29 mouse cellular contexts compared by ENCODE assay signal in the genomic region with DNA sequence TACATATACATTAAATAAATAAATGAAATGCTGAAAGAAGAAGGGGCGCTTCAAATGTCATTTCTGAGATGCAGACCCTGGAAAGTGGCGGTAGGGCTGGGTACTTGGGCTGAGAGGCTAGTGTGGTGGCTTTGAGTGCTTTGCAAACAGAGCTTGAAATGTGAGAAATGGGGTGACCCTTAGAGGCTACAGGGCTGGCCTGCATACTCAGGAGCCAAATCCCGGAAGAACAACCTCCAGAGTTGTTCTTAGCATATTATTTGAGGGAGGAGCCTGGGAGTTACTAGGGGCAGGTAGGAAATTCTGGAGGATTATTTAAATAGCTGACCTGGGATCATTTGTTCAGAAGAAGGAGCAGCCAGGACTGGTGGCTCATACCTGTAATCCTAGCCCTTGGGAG. TPM values are rescaled to one million over a fixed set of nuclear protein-coding genes. Genes with fewer than 3 reads are reported as not detected.
DNase-seq lines count a peak whose midpoint lies in the region; ATAC-seq and TF ChIP-seq lines count a peak whose summit lies in the region.
"Had no signal": no experiment of that assay in that cellular context is flagged by ENCODE, and none has a peak within 500 bp of the region (broad histone marks: within the 10 kb centered on the region; RNA-seq: fewer than 3 reads in every experiment).

No protein-coding gene starts in this region.

- ATAC-seq in lung, embryonic 14.5 days (ENCODE audit: insufficient read depth) = peak; percentile 73; the same call in 1 of the 2 replicates
- no peak for ATAC-seq in hindbrain, embryonic 14.5 days (ENCODE audit: low FRiP score)
- ATAC-seq: forebrain, embryonic 15.5 days; Patski had no signal

- H3K27ac ChIP-seq in gastrocnemius, adult 2 months = peak overlapping the region; percentile 17; the same call in 1 of the 2 replicates
- no peak overlapping the region for H3K27ac ChIP-seq in lung, embryonic 14.5 days (ENCODE audit: low read depth)
- H3K27ac ChIP-seq in hindbrain, embryonic 14.5 days = no peak overlapping the region
- H3K27ac ChIP-seq: embryonic facial prominence, embryonic 12.5 days; forebrain, embryonic 12.5 days; forebrain, embryonic 15.5 days; heart, embryonic 15.5 days; hindbrain, embryonic 15.5 days had no signal

- H3K9me3 ChIP-seq in lung, embryonic 14.5 days (ENCODE audit: low read depth, low read length) = no peaks in the 10 kb centered on the region
- no peaks in the 10 kb centered on the region for H3K9me3 ChIP-seq in hindbrain, embryonic 14.5 days (ENCODE audit: control insufficient read depth, low read length)
- H3K9me3 ChIP-seq: embryonic facial prominence, embryonic 12.5 days; forebrain, embryonic 12.5 days; forebrain, embryonic 15.5 days; G1E; heart, embryonic 12.5 days; heart, embryonic 15.5 days; hindbrain, embryonic 15.5 days had no signal

- intact Hi-C loops in gastrocnemius, adult 2 months (cut with DNase I) = loop anchor here (5.0 to 10.0 kb wide), 3 partner anchors 43 to 268 kb away; partner anchors contain the start of genes Foxp3 and Ppp1r3f
- intact Hi-C loops in left cerebral cortex, postnatal 25 days (cut with DNase I) = no loop called here

- no peaks in the 10 kb centered on the region for H3K36me3 ChIP-seq in lung, embryonic 14.5 days (ENCODE audit: insufficient read depth)
- H3K36me3 ChIP-seq in hindbrain, embryonic 14.5 days (replicated peaks; ENCODE audit: control insufficient read depth, insufficient read depth) = no peaks in the 10 kb centered on the region
- H3K36me3 ChIP-seq: embryonic facial prominence, embryonic 12.5 days; forebrain, embryonic 12.5 days; forebrain, embryonic 15.5 days; G1E; heart, embryonic 12.5 days; heart, embryonic 15.5 days; hindbrain, embryonic 15.5 days had no signal

- H3K4me2 ChIP-seq in lung, embryonic 14.5 days = no peak overlapping the region
- no peak overlapping the region for H3K4me2 ChIP-seq in hindbrain, embryonic 14.5 days (replicated peaks)
- H3K4me2 ChIP-seq: embryonic facial prominence, embryonic 12.5 days; forebrain, embryonic 12.5 days; forebrain, embryonic 15.5 days; heart, embryonic 12.5 days; heart, embryonic 15.5 days; hindbrain, embryonic 15.5 days had no signal

- H3K4me3 ChIP-seq in gastrocnemius, adult 2 months = no peak overlapping the region
- no peak overlapping the region for H3K4me3 ChIP-seq in lung, embryonic 14.5 days (ENCODE audit: low read depth, low read length)
- no peak overlapping the region for H3K4me3 ChIP-seq in hindbrain, embryonic 14.5 days (replicated peaks; ENCODE audit: low read length)
- H3K4me3 ChIP-seq: embryonic facial prominence, embryonic 12.5 days; erythroblast, embryonic 14.5 days; forebrain, embryonic 12.5 days; forebrain, embryonic 15.5 days; heart, embryonic 12.5 days; heart, embryonic 15.5 days; hindbrain, embryonic 15.5 days had no signal

- no peak overlapping the region for H3K9ac ChIP-seq in lung, embryonic 14.5 days
- H3K9ac ChIP-seq in hindbrain, embryonic 14.5 days = no peak overlapping the region
- H3K9ac ChIP-seq: embryonic facial prominence, embryonic 12.5 days; forebrain, embryonic 12.5 days; forebrain, embryonic 15.5 days; heart, embryonic 12.5 days; heart, embryonic 15.5 days; hindbrain, embryonic 15.5 days had no signal

- DNase-seq in gastrocnemius, adult 2 months = no peak
- no peak for DNase-seq in gastrocnemius, postnatal 25 days
- DNase-seq in lung, embryonic 14.5 days = peak; percentile 26
- DNase-seq in lung, postnatal 14 days = no peak
- peak; percentile 10 for DNase-seq in lung, postnatal 10 days
- DNase-seq in left cerebral cortex, postnatal 25 days (ENCODE audit: low spot score in 2 of 2) = no peak
- no peak for DNase-seq in hindbrain, embryonic 14.5 days (ENCODE audit: low spot score)
- DNase-seq: adrenal gland, postnatal 10 days; adrenal gland, postnatal 36 days; B cell, adult 2 months; cerebellum, adult 18-20 months; cerebellum, adult 9-10 months; cerebellum, postnatal 14 days; gastrocnemius, postnatal 10 days; heart, adult 18-20 months; heart, postnatal 10 days; heart, postnatal 36 days had no signal

- WGBS in lung, embryonic 14.5 days = 45% methylated on average over 3 of the region's 3 CpGs
- 66% methylated on average over 3 of the region's 3 CpGs for WGBS in hindbrain, embryonic 14.5 days

- H3K27me3 ChIP-seq in lung, embryonic 14.5 days (ENCODE audit: insufficient read depth, low read length) = no peaks in the 10 kb centered on the region
- no peaks in the 10 kb centered on the region for H3K27me3 ChIP-seq in hindbrain, embryonic 14.5 days (ENCODE audit: control insufficient read depth, insufficient read depth, low read length)
- H3K27me3 ChIP-seq: CH12.LX; embryonic facial prominence, embryonic 12.5 days; forebrain, embryonic 12.5 days; forebrain, embryonic 15.5 days; heart, embryonic 15.5 days; hindbrain, embryonic 15.5 days had no signal

- no peaks in the 10 kb centered on the region for H3K4me1 ChIP-seq in lung, embryonic 14.5 days (ENCODE audit: insufficient read depth)
- H3K4me1 ChIP-seq in hindbrain, embryonic 14.5 days (replicated peaks; ENCODE audit: control insufficient read depth, insufficient read depth, low read length) = no peaks in the 10 kb centered on the region
- H3K4me1 ChIP-seq: embryonic facial prominence, embryonic 12.5 days; forebrain, embryonic 12.5 days; forebrain, embryonic 15.5 days; heart, embryonic 12.5 days; heart, embryonic 15.5 days; hindbrain, embryonic 15.5 days had no signal

- no peak for TF ChIP-seq CTCF in gastrocnemius, adult 2 months (IDR thresholded peaks at IDR 0.05)
- no peak for TF ChIP-seq CTCF in lung, embryonic 14.5 days (IDR thresholded peaks at IDR 0.05; ENCODE audit: low read depth)

RNA-seq across cellular contexts. Expression of gene Gpkow, which starts 6.4 kb away (rescaled TPM):
- total RNA-seq in gastrocnemius, adult 2 months (2021) = 10 to 100 TPM; 12.5 to 15.3 TPM
- 10 to 100 TPM; 11.3 to 14.6 TPM for total RNA-seq in gastrocnemius, postnatal 25 days (2021)
- 46.6 and 46.9 TPM in 2 replicates for polyA plus RNA-seq in lung, embryonic 14.5 days (2014; fragmentation: Nextera tagmentation; extraction: Ambion mirVana)
- total RNA-seq in left cerebral cortex, postnatal 25 days (2021) = 10 to 100 TPM; 33.2 to 34.0 TPM
- polyA plus RNA-seq in hindbrain, embryonic 14.5 days (2014; fragmentation: Nextera tagmentation; extraction: Ambion mirVana) = 46.1 and 52.1 TPM in 2 replicates

RNA-seq across cellular contexts. Expression of gene Magix, which starts 9.4 kb away (rescaled TPM):
- 10 to 100 TPM; 21.0 to 31.0 TPM for total RNA-seq in gastrocnemius, adult 2 months (2021)
- total RNA-seq in gastrocnemius, postnatal 25 days (2021) = 10 to 100 TPM; 16.5 to 21.5 TPM
- polyA plus RNA-seq in lung, embryonic 14.5 days (2014; fragmentation: Nextera tagmentation; extraction: Ambion mirVana) = 0.12 and 0.13 TPM in 2 replicates
- under 1 TPM; 0.41 to 0.57 TPM for total RNA-seq in left cerebral cortex, postnatal 25 days (2021)
- polyA plus RNA-seq in hindbrain, embryonic 14.5 days (2014; fragmentation: Nextera tagmentation; extraction: Ambion mirVana) = not detected in 2 replicates
- total RNA-seq: CH12.LX had no signal
- polyA plus RNA-seq: erythroblast, embryonic 14.5 days had no signal

RNA-seq across cellular contexts. Expression of gene Plp2, which starts 19.3 kb away (rescaled TPM):
- total RNA-seq in gastrocnemius, adult 2 months (2021) = 10 to 100 TPM; 23.8 to 42.7 TPM
- total RNA-seq in gastrocnemius, postnatal 25 days (2021) = 10 to 100 TPM; 25.4 to 27.2 TPM
- polyA plus RNA-seq in lung, embryonic 14.5 days (2014; fragmentation: Nextera tagmentation; extraction: Ambion mirVana) = 185 and 188 TPM in 2 replicates
- 1 to 10 TPM; 5.9 to 7.7 TPM for total RNA-seq in left cerebral cortex, postnatal 25 days (2021)
- 21.2 and 23.5 TPM in 2 replicates for polyA plus RNA-seq in hindbrain, embryonic 14.5 days (2014; fragmentation: Nextera tagmentation; extraction: Ambion mirVana)

RNA-seq across cellular contexts. Expression of gene Wdr45, which starts 23.6 kb away (rescaled TPM):
- total RNA-seq in gastrocnemius, adult 2 months (2021) = 10 to 100 TPM; 31.1 to 37.6 TPM
- total RNA-seq in gastrocnemius, postnatal 25 days (2021) = 10 to 100 TPM; 21.8 to 27.6 TPM
- 32.1 and 32.8 TPM in 2 replicates for polyA plus RNA-seq in lung, embryonic 14.5 days (2014; fragmentation: Nextera tagmentation; extraction: Ambion mirVana)
- total RNA-seq in left cerebral cortex, postnatal 25 days (2021) = 10 to 100 TPM; 57.6 to 61.6 TPM
- 20.6 and 21.9 TPM in 2 replicates for polyA plus RNA-seq in hindbrain, embryonic 14.5 days (2014; fragmentation: Nextera tagmentation; extraction: Ambion mirVana)

RNA-seq across cellular contexts. Expression of gene Gm45208, which starts 31.6 kb away (rescaled TPM):
- not detected for total RNA-seq in gastrocnemius, adult 2 months (2021)
- total RNA-seq in gastrocnemius, postnatal 25 days (2021) = not detected
- polyA plus RNA-seq in lung, embryonic 14.5 days (2014; fragmentation: Nextera tagmentation; extraction: Ambion mirVana) = 0.49 and 1.1 TPM in 2 replicates
- not detected for total RNA-seq in left cerebral cortex, postnatal 25 days (2021)
- 0.53 TPM in 1 of 2 replicates, not detected in the other for polyA plus RNA-seq in hindbrain, embryonic 14.5 days (2014; fragmentation: Nextera tagmentation; extraction: Ambion mirVana)
- total RNA-seq: adrenal gland, postnatal 10 days; gastrocnemius, postnatal 10 days; gastrocnemius, postnatal 4 days; heart, adult 18-20 months; heart, postnatal 10 days had no signal
- polyA plus RNA-seq: embryonic facial prominence, embryonic 12.5 days; heart, embryonic 12.5 days; heart, embryonic 15.5 days; hindbrain, embryonic 11.5 days; hindbrain, embryonic 15.5 days; Patski had no signal

Comparison
In these comparisons a context has a peak if more than half of its experiments do, and no peak if none do; other contexts are left out.
1. DNase-seq: peak in lung, embryonic 14.5 days (single experiment) and lung, postnatal 10 days (single experiment); none in gastrocnemius, adult 2 months (single experiment), gastrocnemius, postnatal 25 days (single experiment), lung, postnatal 14 days (single experiment), left cerebral cortex, postnatal 25 days (0 of 2) and hindbrain, embryonic 14.5 days (single experiment).
2. RNA of gene Magix, which starts 9.4 kb away (total RNA-seq): 21.0 to 31.0 TPM in gastrocnemius, adult 2 months and 16.5 to 21.5 TPM in gastrocnemius, postnatal 25 days; 0.41 to 0.57 TPM in left cerebral cortex, postnatal 25 days; every median in the first group is over 10 times any median in the second.